Mouse (Mus musculus) T-cell, adult 2 months (primary cell): Measurements from ENCODE around the gene Sp140.
"Not testable (repeated sequence)": the region's sequence is repeated elsewhere in the genome, so short reads cannot be mapped to it uniquely, and the experiment has no call there.

ENCODE experiments used
- DNase-seq: peaks from one replicate; pipeline ENCODE4 v3.0.0; 2022; ENCODE audit warnings: low spot score

Gene Sp140

DNA sequence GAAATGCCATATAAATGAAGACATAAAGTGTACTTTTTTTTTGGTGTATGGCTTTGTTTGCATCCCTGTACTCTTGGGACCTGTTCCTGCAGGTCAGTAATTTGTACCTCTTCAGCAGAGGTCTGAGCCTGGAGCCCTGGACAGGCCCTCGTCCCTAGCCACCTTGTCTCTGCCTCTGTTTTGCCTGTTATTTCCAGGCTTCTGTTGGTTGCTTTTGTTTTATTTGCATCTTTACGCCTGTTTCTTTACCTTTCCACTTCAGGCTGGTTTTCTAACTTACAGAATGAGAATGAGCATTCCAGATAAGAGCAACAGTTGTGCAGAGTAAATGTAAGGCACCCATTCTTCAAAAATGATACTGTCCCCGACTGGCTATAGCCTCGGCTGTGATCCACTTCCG lies at the start of gene Sp140:
Gene Sp140, plus strand, starts transcription at position 301 of the 400 bp plus-strand sequence.
- not testable (repeated sequence) for DNase-seq

GRCm38 (mm10) chr1:85555261-85555660 lies 44.9 kb upstream of the Sp140 start:
- not testable (repeated sequence) for DNase-seq

- not testable (repeated sequence) for DNase-seq
Measured at GRCm38 (mm10) chr1:85573554-85573953, 26.6 kb upstream of the Sp140 start.

- not testable (repeated sequence) for DNase-seq
Measured at GRCm38 (mm10) chr1:85575376-85575775, 24.8 kb upstream of the Sp140 start, which contains the start of gene G530012D18Rik. TSS of gene G530012D18Rik (plus strand) at chr1:85575676.

DNA sequence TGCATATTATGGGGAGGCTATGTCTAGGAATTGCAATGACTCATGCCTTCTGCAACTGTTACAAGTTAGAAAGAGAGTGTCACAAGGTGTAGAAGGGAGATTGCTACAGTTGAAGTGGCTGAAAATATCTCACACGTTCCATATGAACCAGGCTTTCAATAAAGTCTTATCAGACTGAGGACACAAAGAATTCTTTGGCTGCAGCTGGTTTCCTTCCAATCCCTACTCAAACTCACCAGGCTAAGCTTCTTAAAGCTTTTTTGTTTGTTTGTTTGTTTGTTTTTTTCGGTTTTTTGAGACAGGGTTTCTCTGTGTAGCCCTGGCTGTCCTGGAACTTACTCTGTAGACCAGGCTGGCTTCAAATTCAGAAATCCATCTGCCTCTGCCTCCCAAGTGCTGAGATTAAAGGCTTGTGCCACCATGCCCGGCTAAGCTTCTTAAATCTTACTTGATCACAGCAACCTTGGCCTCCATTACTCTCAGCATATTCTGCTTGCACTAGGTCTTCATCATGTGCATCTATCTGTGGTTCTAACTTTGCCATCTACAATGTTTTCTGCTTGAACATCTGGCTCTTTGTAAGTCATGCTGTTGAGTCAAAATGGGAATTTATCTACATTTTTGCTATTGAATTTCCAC lies 21.7 kb upstream of the Sp140 start:
- DNase-seq: not testable (repeated sequence)

GRCm38 (mm10) chr1:85579199-85580147 lies 20.7 kb upstream of the Sp140 start:
- not testable (repeated sequence) for DNase-seq

DNA sequence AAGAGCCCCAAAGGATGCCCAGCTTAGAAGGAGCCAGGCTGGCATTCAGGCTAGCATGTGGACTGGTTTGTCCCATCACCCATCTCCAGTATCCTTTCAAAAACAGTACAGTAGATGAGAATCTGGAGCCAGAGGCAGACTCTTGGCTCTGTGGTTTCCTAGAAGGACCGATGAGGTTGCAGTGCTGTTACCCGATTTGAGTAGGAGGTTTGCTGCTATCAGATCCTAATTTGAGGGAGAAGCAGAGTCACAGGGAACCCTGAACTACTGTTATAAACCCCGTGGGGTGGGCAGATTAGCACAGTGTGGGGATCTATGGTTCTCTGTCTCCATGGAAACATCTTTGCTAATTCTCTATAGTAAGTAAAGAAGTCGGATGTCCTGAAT lies 20.0 kb upstream of the Sp140 start:
- not testable (repeated sequence) for DNase-seq

DNA sequence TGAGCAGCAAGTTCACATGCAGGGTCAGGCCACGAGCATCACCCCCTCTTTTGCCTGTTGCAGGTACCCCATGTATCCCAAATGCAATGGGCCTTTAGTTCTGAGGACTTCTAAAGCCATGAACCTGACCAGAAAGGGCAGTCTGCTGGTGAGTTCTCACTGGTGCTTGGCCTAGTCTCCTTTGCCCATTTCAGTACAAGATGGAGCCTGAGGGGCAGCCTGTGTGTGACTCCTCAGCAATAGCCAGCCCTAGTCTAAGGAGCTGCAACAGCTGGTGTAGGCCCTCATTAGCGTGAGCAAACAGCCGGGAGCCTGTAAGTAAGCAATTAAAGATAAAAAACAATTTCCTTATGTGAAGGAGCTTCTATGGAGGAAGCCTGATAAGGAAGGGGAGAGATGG lies 19.6 kb upstream of the Sp140 start:
- DNase-seq: not testable (repeated sequence)

DNA sequence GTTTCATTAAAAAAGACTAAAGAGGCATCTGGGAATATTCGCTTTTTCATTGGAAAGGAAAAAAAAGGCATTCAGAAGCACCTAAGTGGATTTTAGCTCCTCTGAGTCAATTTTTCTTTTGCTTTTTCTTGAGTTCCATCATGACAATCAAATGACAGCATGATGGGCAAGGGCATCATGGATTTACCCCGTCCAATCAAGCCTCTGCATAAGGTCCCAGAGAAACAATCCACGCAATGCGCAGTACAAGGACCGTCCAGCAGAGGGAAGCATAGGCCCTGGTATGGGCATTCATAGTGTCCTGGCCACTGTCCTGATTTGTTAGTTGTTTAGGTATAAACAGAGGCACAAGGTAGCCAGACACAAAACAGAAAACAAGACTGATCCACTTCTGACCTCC lies 18.7 kb upstream of the Sp140 start:
- DNase-seq: not testable (repeated sequence)

DNA sequence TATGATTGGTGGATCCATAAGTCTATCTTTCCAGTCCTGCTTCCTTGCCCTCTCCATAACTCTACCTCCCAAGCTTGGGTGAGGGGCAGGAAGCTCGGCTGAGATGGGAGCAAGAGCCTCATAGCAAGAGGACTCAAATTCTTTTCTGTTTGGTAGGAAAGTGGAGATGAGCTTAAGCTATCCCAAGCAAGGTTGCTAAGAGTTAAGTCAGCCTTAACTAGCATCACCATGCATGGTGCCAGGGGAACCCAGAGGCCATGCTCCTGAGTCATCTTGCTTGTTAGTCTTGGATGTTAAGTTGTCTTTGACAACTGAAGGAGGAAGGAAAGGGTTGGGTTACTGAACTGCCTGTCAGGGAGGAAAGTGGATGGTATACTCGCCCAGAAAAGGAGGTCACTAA lies 11.5 kb upstream of the Sp140 start:
- not testable (repeated sequence) for DNase-seq

DNA sequence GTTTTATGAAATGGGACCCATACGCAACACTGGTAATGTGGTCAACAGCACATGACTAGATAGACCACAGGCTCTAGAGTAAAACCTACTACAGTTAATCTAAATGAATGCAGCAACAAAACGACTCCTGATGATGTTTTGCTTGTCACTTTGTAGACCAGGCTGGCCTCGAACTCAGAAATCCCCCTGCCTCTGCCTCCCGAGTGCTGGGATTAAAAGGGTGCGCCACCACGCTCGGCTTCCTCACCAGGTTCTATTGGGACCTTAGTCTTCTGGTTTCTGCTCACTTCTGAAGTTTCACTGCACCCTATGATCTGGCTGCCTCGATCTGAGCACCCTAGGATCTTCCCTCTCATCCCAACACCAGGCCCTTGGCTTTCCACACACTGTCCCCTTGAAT lies 7.7 kb upstream of the Sp140 start:
- DNase-seq: not testable (repeated sequence)

DNA sequence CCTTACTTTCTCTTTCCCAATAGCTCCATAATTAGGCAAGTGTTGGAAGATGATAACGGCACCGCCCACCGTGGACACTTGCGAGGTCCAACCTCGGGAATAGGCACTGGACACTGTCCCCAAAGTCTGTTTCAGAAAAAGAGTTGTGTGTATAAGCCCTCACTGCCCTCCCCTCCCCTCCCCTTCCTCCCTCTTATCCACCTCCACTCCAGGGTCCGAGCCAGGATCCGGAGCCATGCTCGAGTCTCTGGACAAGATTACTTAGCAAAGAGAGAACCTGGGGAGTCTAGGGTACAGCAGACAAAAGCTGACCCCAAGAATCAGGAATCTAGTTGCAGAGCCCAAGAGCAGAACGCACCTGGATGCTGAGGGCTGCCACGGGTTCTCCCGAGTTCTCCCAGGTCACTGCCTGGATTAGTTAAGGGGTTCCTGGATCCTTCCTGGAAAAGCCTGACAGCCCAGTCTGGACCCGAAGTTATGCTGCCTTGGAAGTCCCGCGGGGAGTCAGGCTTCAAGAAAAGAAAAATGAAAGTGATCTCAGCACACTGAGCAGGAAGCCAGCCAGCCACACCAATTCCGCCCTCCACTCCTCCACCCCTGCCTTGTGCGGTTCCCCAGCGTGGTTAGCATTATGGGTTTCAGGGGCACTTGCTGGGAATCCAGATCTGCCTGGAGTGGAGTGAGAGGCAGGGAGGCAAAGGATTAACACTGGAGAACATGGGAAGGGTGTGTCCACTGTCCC lies 1.7 kb upstream of the Sp140 start, which contains the start of gene Sp110:
Gene Sp110, minus strand, starts transcription at position 547 of the 742 bp plus-strand sequence.
- peak; percentile 54 for DNase-seq

GRCm38 (mm10) chr1:85600794-85601193 lies 616 bp downstream of the Sp140 start:
- peak; percentile 60 for DNase-seq

DNA sequence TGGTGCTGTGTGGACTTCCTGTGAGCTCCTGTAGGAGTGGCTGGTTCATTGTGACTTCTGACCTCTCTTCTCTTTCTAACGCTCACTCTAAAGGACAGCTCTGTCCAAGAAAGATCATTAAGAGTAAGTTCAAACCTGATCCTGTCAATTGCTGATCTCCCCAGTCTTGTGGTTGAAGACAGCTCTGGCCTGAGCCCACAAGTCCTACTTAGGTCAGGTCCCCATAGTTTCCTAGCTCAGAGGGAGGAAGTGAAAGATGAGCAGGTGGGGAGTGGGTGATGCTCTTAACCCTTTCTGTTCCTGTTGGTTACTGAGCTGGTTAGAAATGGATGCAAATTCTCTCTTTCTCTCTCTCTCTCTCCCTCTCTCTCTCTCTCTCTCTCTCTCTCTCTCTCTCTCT lies 4.2 kb downstream of the Sp140 start:
- DNase-seq: not testable (repeated sequence)

DNA sequence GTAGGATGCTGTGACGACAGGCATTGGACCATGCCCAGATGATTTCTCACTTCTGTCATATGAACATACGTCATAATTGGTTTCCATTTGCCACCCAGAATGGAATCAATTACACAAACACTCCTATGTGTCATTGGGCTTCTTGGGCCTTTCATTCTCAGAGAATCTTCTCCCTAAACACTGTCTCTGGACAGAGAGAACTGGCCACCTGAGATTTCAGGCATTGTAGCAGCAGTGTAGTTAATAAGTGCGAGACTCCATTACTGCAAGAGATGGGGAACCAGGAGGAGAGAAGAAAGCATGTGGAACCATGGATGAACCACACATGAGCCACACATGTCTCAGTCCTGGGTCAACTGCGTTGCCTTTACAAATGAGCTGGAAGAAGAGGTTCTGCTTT lies 8.2 kb downstream of the Sp140 start:
- DNase-seq: not testable (repeated sequence)

DNA sequence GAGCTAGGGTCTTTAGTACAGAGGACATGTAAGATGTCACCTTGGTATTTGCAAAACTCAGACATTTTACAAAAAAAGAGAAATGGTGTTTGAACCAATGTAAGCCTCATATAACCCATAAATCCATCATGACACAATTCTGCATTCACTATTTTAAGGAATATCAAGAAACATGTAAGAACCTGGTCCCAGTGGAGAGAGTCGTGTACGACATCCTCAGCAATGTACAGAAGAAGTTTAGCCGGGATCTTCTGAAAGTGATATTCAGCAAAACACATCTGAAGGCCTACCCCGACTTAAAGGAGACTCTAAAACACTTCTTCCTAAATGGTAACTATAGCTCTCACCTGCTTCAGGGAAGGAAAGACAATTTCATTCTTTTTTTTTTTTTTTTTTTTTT lies 10.4 kb downstream of the Sp140 start:
- DNase-seq: not testable (repeated sequence)

DNA sequence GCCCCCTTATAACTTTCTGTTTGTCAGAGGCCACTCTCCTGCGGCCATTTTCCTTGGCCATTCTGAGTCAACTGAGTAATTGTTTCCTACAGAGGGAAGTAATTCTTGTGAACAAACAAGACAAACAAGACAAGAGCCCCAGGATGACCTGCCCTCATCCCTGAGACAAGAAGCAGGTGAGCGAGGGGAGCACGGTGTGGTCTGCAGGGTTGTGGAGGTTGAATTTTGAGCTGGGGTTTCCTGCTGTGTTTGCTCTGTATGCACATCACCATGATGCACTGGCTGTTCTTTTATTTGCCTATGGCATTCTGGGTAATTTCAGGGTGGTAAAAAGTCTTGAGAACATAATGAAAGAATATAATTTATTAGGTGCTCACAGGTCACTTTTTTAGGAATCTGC lies 14.9 kb downstream of the Sp140 start:
- DNase-seq: not testable (repeated sequence)

DNA sequence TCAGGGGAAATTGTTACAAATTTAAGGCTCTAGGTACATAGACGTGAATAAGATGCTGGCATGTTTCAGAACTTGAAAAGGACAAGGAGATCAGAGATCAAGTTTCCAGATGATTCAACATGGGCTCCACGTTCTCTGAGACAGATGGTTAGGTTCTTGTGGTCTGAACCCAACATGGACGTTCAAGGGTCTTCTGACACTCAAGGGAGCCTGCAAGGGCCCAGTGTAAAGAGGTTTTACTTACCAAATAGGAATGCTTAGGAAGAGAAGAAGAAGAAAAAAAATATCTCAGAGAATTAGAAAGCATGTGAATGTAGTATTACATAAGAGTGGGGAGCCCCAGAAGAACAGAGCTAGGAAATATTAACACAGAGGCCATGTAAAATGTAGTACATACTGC lies 15.6 kb downstream of the Sp140 start:
- DNase-seq: not testable (repeated sequence)

DNA sequence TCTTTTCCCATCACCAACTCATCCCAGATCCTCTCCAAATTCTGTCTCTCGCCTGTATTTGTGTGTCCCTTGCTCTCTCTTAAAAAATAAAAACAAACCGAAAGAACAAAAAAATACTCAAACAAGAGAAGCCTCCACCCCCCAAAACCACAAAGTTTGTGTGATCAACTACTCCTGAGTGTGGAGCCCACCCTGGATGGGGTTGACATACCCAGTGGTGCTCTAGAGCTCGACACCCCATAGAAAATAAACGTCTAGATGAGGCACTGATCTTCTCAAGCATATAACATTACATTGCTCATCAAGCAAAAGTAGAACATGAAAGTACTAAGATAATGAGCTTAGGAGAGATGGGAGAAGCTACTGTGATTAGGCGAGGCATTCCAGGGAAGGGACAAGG lies 17.0 kb downstream of the Sp140 start:
- DNase-seq: not testable (repeated sequence)

DNA sequence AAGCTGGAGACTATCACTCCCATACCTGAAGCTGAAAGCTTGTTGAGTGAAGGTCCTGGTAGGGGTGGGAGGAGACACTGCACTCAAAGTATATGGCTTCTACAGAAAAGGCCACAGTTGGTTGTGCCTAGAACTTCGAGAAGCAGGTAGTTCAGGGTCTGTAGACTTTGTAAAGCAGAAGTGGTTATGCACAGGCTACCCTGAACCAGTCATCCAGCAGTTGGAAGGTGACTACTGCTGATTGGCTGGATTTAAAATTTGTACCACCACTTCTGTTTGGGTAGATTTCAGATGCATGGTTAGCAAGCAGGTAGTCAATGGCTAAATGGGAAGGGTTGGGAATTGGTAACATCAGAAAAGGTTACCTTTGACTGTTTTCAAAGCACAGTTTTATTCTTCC lies 18.5 kb downstream of the Sp140 start:
- not testable (repeated sequence) for DNase-seq

DNA sequence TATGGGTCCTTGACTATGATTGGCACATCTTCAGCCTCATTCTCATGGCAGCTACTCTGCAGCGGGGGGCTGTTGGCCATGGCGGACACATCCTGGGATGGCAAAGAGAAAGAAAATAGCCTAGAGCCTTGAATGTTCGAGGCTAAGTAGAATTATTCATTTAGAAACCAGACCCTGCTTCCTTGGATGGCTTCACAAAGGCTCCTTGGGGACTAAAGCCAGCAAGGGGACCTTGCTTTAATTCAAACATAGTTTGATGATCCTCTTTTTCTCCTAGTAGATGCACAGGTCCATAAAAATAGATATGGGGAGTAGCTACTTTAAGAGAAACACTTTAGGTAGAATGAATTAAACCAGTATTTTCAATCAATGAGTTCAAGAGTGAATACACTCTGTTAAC lies 36.8 kb downstream of the Sp140 start:
- not testable (repeated sequence) for DNase-seq

GRCm38 (mm10) chr1:85638144-85638543 lies 38.0 kb downstream of the Sp140 start:
- not testable (repeated sequence) for DNase-seq
